Comparison of ENCODE assay signal across 8 mouse cellular contexts in the genomic region with DNA sequence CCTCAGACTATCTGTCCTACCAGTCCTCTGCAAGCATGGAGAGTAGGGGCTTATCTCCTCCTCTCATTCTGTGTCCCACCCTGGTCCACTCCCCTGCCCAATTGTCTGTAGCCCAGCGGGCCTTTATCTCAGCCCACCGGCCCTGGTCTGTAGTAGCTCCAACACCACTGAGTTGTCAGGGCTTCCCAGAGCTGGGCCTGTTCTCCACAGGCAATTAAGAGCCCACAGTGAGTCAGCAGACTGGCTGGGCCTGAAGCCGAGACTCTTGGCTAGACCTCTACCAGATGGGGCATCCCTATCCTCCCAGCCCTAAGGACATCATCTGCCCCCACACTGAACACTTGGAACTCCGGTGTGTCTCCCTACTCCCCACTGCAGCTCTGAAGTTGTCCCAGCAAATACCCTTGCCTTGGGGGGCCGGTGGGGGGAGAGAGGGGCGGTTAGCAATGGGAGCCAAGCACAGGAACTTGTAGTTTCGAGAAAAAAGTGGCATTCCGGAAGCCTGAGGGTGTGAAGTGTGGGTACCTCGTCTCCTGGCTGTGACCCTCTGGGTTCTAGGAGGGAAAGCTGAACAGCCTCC.
DNase-seq lines count a peak whose midpoint lies in the region; ATAC-seq and TF ChIP-seq lines count a peak whose summit lies in the region.

No protein-coding gene starts in this region.

- 79% methylated on average over 9 of the region's 9 CpGs for WGBS in lung, embryonic 15.5 days
- 39% methylated on average over 9 of the region's 9 CpGs for whole genome bisulfite sequencing in liver, embryonic 14.5 days (ENCODE audit: insufficient replicate concordance)

- H3K4me3 ChIP-seq in lung, embryonic 15.5 days: no peak overlapping the region
- no peak overlapping the region for H3K4me3 ChIP-seq in gastrocnemius, adult 2 months
- H3K4me3 ChIP-seq in liver, embryonic 14.5 days (ENCODE audit: insufficient read depth in 1 of 2, low read depth in 2 of 2, low read length in 2 of 2): peak overlapping the region; percentile 6 to 16; a peak in 1 of 4 replicates

- peak; percentile 96 for TF ChIP-seq EP300 in liver, embryonic 14.5 days (IDR thresholded peaks at IDR 0.05; ENCODE audit: low read depth)

- peak; percentile 27; the same call in 1 of the 2 replicates for ATAC-seq in lung, embryonic 15.5 days (ENCODE audit: borderline replicate concordance, extremely low read depth, low FRiP score, low TSS enrichment)
- peak; percentile 99 for ATAC-seq in liver, embryonic 14.5 days (ENCODE audit: insufficient read depth)

- H3K9ac ChIP-seq in lung, embryonic 15.5 days: no peak overlapping the region
- H3K9ac ChIP-seq in liver, embryonic 14.5 days (replicated peaks): peak overlapping the region; percentile 53

- peaks cover 18% of the 10 kb centered on the region for H3K4me1 ChIP-seq in lung, embryonic 15.5 days
- H3K4me1 ChIP-seq in liver, embryonic 14.5 days (replicated peaks; ENCODE audit: control insufficient read depth in 2 of 2, insufficient read depth in 2 of 2, low read length in 1 of 2): peaks cover 46 to 53% of the 10 kb centered on the region in 2 experiments

- no peaks in the 10 kb centered on the region for H3K27me3 ChIP-seq in lung, embryonic 15.5 days
- H3K27me3 ChIP-seq in liver, embryonic 14.5 days (ENCODE audit: control insufficient read depth, insufficient read depth, low read length): no peaks in the 10 kb centered on the region

- TF ChIP-seq CTCF in gastrocnemius, adult 2 months (IDR thresholded peaks at IDR 0.05): no peak
- TF ChIP-seq CTCF in liver, embryonic 14.5 days (IDR thresholded peaks at IDR 0.05; ENCODE audit: low read depth): no peak

- no peak overlapping the region for H3K27ac ChIP-seq in lung, embryonic 15.5 days
- peak overlapping the region; percentile 80 for H3K27ac ChIP-seq in gastrocnemius, adult 2 months
- peak overlapping the region; percentile 79 for H3K27ac ChIP-seq in liver, embryonic 14.5 days

- no peaks in the 10 kb centered on the region for H3K36me3 ChIP-seq in lung, embryonic 15.5 days
- H3K36me3 ChIP-seq in liver, embryonic 14.5 days (replicated peaks; ENCODE audit: control insufficient read depth, insufficient read depth, low read depth): no peaks in the 10 kb centered on the region

- H3K9me3 ChIP-seq in lung, embryonic 15.5 days: no peaks in the 10 kb centered on the region
- no peaks in the 10 kb centered on the region for H3K9me3 ChIP-seq in liver, embryonic 14.5 days (ENCODE audit: control insufficient read depth, low read length)

- no peak overlapping the region for H3K4me2 ChIP-seq in lung, embryonic 15.5 days
- peak overlapping the region; percentile 60 for H3K4me2 ChIP-seq in liver, embryonic 14.5 days (ENCODE audit: low read depth)

- intact Hi-C loops in gastrocnemius, adult 2 months (cut with DNase I): no loop called here

- DNase-seq in lung, postnatal 36 days: no peak
- DNase-seq in cerebellum, adult 11 months: peak; percentile 38
- DNase-seq in gastrocnemius, adult 2 months: peak; percentile 86
- DNase-seq in liver, embryonic 14.5 days (ENCODE audit: low read depth in 3 of 3, low spot score in 3 of 3): peak; percentile 83 to 90 (median 89)
- no peak for DNase-seq in retina, embryonic 14.5 days (ENCODE audit: low spot score)
- no peak for DNase-seq in adrenal gland, adult 18-20 months (ENCODE audit: low spot score in 2 of 2)
- DNase-seq in ovary, postnatal 36 days (ENCODE audit: low spot score): no peak

Comparison
In these comparisons a context has a peak if more than half of its experiments do, and no peak if none do; other contexts are left out.
1. H3K4me3 ChIP-seq: peak in liver, embryonic 14.5 days (2 of 2); none in lung, embryonic 15.5 days (single experiment) and gastrocnemius, adult 2 months (single experiment).
2. DNase-seq: peak in cerebellum, adult 11 months (single experiment), gastrocnemius, adult 2 months (single experiment) and liver, embryonic 14.5 days (3 of 3); none in lung, postnatal 36 days (single experiment), retina, embryonic 14.5 days (single experiment), adrenal gland, adult 18-20 months (0 of 2) and ovary, postnatal 36 days (single experiment).